Mouse (Mus musculus) frontal cortex, postnatal 25 days (tissue): ENCODE measurements around the gene Zbtb48.

ENCODE experiments used
- DNase-seq, 2 experiments: peaks; one replicate each; pipeline ENCODE4 v3.0.0; 2022; ENCODE audit warnings: low spot score in 2 of 2

The Zbtb48 gene

DNA sequence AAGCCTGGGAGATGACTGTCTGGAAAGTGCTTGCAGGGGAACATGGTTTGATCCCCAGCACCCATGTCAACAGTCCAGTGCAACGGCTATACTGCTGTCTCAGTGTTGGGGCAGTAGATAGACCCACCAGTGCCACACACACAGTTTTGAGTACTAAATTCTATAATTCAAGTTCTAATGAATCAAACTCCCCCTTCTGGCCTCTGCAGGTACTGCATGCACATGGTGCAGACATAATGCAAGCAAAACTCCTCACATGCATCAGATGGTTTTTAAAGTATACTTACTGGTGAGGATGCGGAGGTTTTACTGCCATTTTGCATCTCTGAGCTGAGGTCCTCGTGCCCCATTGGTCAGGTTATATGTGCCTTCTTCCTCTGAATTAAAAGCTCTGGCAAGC lies 52.0 kb downstream of the Zbtb48 start:
- DNase-seq: no peak

DNA sequence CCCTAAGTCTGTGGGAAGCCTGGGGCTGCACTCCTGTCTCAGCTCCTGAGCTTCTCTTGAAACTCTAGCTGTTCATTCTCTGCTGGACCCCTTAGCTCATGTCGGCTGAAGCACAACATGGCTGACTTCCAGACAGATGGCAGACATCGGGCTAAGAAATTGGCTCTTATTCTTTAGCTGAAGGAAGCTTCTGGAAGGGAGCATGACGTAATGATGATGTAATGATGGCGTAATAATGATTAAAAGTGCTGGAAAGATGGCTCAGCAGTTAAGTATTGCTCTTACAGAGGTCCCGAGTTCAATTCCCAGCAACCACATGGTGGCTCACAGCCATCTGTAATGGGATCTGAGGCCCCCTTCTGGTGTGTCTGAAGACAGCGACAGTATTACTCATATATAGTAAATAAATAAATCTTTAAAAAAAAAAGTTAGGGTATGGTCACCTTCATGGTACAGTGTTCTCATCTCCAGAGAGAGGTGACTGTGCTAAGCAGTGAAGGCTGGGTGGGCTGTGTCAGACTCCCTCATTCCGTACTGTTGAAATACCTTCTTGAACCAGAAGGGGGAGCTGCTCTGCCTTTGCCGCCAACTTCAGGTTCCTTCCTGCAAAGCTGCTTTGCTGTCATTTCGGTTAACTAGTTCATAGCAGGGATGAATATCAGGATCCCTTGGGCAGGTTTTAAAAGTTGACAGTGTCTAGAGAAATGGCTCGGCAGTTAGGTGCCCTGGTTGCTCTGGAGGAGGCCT lies 55.1 kb downstream of the Zbtb48 start:
- DNase-seq: no peak
